Mouse (Mus musculus): ENCODE measurements around the gene Mknk2. TPM values are rescaled to one million over a fixed set of nuclear protein-coding genes. Genes with fewer than 3 reads are reported as not detected.

Mknk2 gene
- total RNA-seq, 2 experiments from 2014 or later = 42.8 to 48.8 TPM

- intact Hi-C loops (cut with DNase I) = loop anchor here (5.0 kb wide), 1 partner anchor 43 kb away; the partner anchor contains the start of gene Btbd2
- Histone ChIP-seq H3K27ac (no peak overlapping the region), H3K4me3 (no peak overlapping the region)
- DNase-seq (ENCODE audit: extremely low spot score in 1 of 2, low spot score in 2 of 2) = no peak
- TF ChIP-seq CTCF (IDR thresholded peaks at IDR 0.05) = no peak
Measured at GRCm38 (mm10) chr10:80700038-80700504, 22.2 kb upstream of the Mknk2 start.

GRCm38 (mm10) chr10:80698605-80699004 is 20.7 kb upstream of the Mknk2 start:
- intact Hi-C loops (cut with DNase I) = no loop called here
- Histone ChIP-seq H3K4me3 (no peak overlapping the region), H3K27ac (no peak overlapping the region)
- no peak for DNase-seq (ENCODE audit: extremely low spot score in 1 of 2, low spot score in 2 of 2)
- no peak for TF ChIP-seq CTCF (IDR thresholded peaks at IDR 0.05)

- intact Hi-C loops (cut with DNase I) = no loop called here
- no peak for TF ChIP-seq CTCF (IDR thresholded peaks at IDR 0.05)
- no peak overlapping the region for H3K4me3 ChIP-seq
- no peak overlapping the region for H3K27ac ChIP-seq
- no peak for DNase-seq (ENCODE audit: extremely low spot score in 1 of 2, low spot score in 2 of 2)
Measured at GRCm38 (mm10) chr10:80697812-80698211, 19.9 kb upstream of the Mknk2 start.

GRCm38 (mm10) chr10:80697393-80697787 is 19.5 kb upstream of the Mknk2 start:
- no peak for DNase-seq (ENCODE audit: extremely low spot score in 1 of 2, low spot score in 2 of 2)
- intact Hi-C loops (cut with DNase I) = no loop called here
- no peak for TF ChIP-seq CTCF (IDR thresholded peaks at IDR 0.05)
- Histone ChIP-seq H3K27ac (no peak overlapping the region), H3K4me3 (no peak overlapping the region)

GRCm38 (mm10) chr10:80696502-80697392 is 18.8 kb upstream of the Mknk2 start:
- peak overlapping the region; percentile 15; the same call in 1 of the 2 replicates for H3K27ac ChIP-seq
- no peak for DNase-seq (ENCODE audit: extremely low spot score in 1 of 2, low spot score in 2 of 2)
- H3K4me3 ChIP-seq = no peak overlapping the region
- intact Hi-C loops (cut with DNase I) = no loop called here
- TF ChIP-seq CTCF (IDR thresholded peaks at IDR 0.05) = no peak

GRCm38 (mm10) chr10:80695801-80696501 is 18.0 kb upstream of the Mknk2 start:
- intact Hi-C loops (cut with DNase I) = no loop called here
- Histone ChIP-seq H3K27ac (0 out of 2 replicates have a peak overlapping the region, but pooled peaks have one; percentile 44), H3K4me3 (no peak overlapping the region)
- DNase-seq (ENCODE audit: extremely low spot score in 1 of 2, low spot score in 2 of 2) = no peak
- no peak for TF ChIP-seq CTCF (IDR thresholded peaks at IDR 0.05)

GRCm38 (mm10) chr10:80695186-80695585 is 17.3 kb upstream of the Mknk2 start:
- no peak for DNase-seq (ENCODE audit: extremely low spot score in 1 of 2, low spot score in 2 of 2)
- Histone ChIP-seq H3K27ac (peak overlapping the region; percentile 44; the same call in 1 of the 2 replicates), H3K4me3 (no peak overlapping the region)
- intact Hi-C loops (cut with DNase I) = no loop called here
- no peak for TF ChIP-seq CTCF (IDR thresholded peaks at IDR 0.05)

- intact Hi-C loops (cut with DNase I) = no loop called here
- TF ChIP-seq CTCF (IDR thresholded peaks at IDR 0.05) = no peak
- H3K27ac ChIP-seq = peak overlapping the region; percentile 4; the same call in 1 of the 2 replicates
- no peak overlapping the region for H3K4me3 ChIP-seq
- DNase-seq (ENCODE audit: extremely low spot score in 1 of 2, low spot score in 2 of 2) = no peak
Measured at GRCm38 (mm10) chr10:80694159-80694938, 16.4 kb upstream of the Mknk2 start.

GRCm38 (mm10) chr10:80693401-80694045 is 15.6 kb upstream of the Mknk2 start:
- TF ChIP-seq CTCF (IDR thresholded peaks at IDR 0.05) = no peak
- intact Hi-C loops (cut with DNase I) = no loop called here
- no peak overlapping the region for H3K27ac ChIP-seq
- DNase-seq (ENCODE audit: extremely low spot score in 1 of 2, low spot score in 2 of 2) = no peak
- H3K4me3 ChIP-seq = no peak overlapping the region

GRCm38 (mm10) chr10:80692249-80693165 is 14.6 kb upstream of the Mknk2 start:
- Histone ChIP-seq H3K27ac (no peak overlapping the region; the same call in 1 of the 2 replicates), H3K4me3 (no peak overlapping the region)
- intact Hi-C loops (cut with DNase I) = no loop called here
- DNase-seq (ENCODE audit: extremely low spot score in 1 of 2, low spot score in 2 of 2) = no peak
- TF ChIP-seq CTCF (IDR thresholded peaks at IDR 0.05) = no peak
